Mouse (Mus musculus): ENCODE data around the gene Cnn2. TPM values are rescaled to one million over a fixed set of nuclear protein-coding genes. Genes with fewer than 3 reads are reported as not detected.
"Not testable (repeated sequence)": the region's sequence is repeated elsewhere in the genome, so short reads cannot be mapped to it uniquely, and the experiment has no call there.

The Cnn2 gene
- polyA plus RNA-seq, 1 experiment from 2014 or later: 221 TPM

GRCm38 (mm10) chr10:79950661-79951060, 37.7 kb upstream of the Cnn2 start:
- Histone ChIP-seq H3K4me1 (replicated peaks; ENCODE audit: control insufficient read depth, insufficient read depth, low read length) (peaks cover 12% of the 10 kb centered on the region), H3K4me3 (ENCODE audit: low read depth, low read length) (no peak overlapping the region), H3K36me3 (ENCODE audit: control insufficient read depth, insufficient read depth, low read length) (0 out of 2 replicates have a peak, but pooled peaks cover 6% of the 10 kb centered on the region), H3K9ac (ENCODE audit: low read depth, low read length) (no peak overlapping the region), H3K9me3 (ENCODE audit: control insufficient read depth, low read length) (no peaks in the 10 kb centered on the region), H3K27me3 (ENCODE audit: control insufficient read depth, insufficient read depth, low read length) (no peaks in the 10 kb centered on the region), H3K27ac (ENCODE audit: low read depth, low read length) (no peak overlapping the region), H3K4me2 (replicated peaks; ENCODE audit: low read depth, low read length) (no peak overlapping the region)
- WGBS: 84% methylated on average over 18 of the region's 18 CpGs
- DNase-seq (ENCODE audit: low spot score) (no peak), ATAC-seq (ENCODE audit: low FRiP score) (no peak)

GRCm38 (mm10) chr10:79953946-79954345, 34.4 kb upstream of the Cnn2 start:
- Histone ChIP-seq H3K27ac (ENCODE audit: low read depth, low read length) (no peak overlapping the region), H3K4me1 (replicated peaks; ENCODE audit: control insufficient read depth, insufficient read depth, low read length) (no peaks in the 10 kb centered on the region), H3K36me3 (ENCODE audit: control insufficient read depth, insufficient read depth, low read length) (0 out of 2 replicates have a peak, but pooled peaks cover 6% of the 10 kb centered on the region), H3K9me3 (ENCODE audit: control insufficient read depth, low read length) (no peaks in the 10 kb centered on the region), H3K4me2 (replicated peaks; ENCODE audit: low read depth, low read length) (no peak overlapping the region), H3K27me3 (ENCODE audit: control insufficient read depth, insufficient read depth, low read length) (no peaks in the 10 kb centered on the region), H3K4me3 (ENCODE audit: low read depth, low read length) (no peak overlapping the region), H3K9ac (ENCODE audit: low read depth, low read length) (no peak overlapping the region)
- ATAC-seq (ENCODE audit: low FRiP score) (no peak), DNase-seq (ENCODE audit: low spot score) (no peak)
- WGBS: 86% methylated on average over 6 of the region's 6 CpGs

GRCm38 (mm10) chr10:79955691-79956090, 32.7 kb upstream of the Cnn2 start:
- ATAC-seq (ENCODE audit: low FRiP score) (no peak), DNase-seq (ENCODE audit: low spot score) (no peak)
- Histone ChIP-seq H3K4me3 (ENCODE audit: low read depth, low read length) (no peak overlapping the region), H3K27me3 (ENCODE audit: control insufficient read depth, insufficient read depth, low read length) (no peaks in the 10 kb centered on the region), H3K4me1 (replicated peaks; ENCODE audit: control insufficient read depth, insufficient read depth, low read length) (peaks cover 2% of the 10 kb centered on the region; the same call in 1 of the 2 replicates), H3K4me2 (replicated peaks; ENCODE audit: low read depth, low read length) (no peak overlapping the region), H3K9me3 (ENCODE audit: control insufficient read depth, low read length) (no peaks in the 10 kb centered on the region), H3K27ac (ENCODE audit: low read depth, low read length) (no peak overlapping the region), H3K36me3 (ENCODE audit: control insufficient read depth, insufficient read depth, low read length) (0 out of 2 replicates have a peak, but pooled peaks cover 6% of the 10 kb centered on the region), H3K9ac (ENCODE audit: low read depth, low read length) (no peak overlapping the region)
- WGBS: 77% methylated on average over 9 of the region's 9 CpGs

- Histone ChIP-seq H3K4me1 (replicated peaks; ENCODE audit: control insufficient read depth, insufficient read depth, low read length) (peaks cover 6% of the 10 kb centered on the region; the same call in 1 of the 2 replicates), H3K4me2 (replicated peaks; ENCODE audit: low read depth, low read length) (no peak overlapping the region), H3K27ac (ENCODE audit: low read depth, low read length) (no peak overlapping the region), H3K36me3 (ENCODE audit: control insufficient read depth, insufficient read depth, low read length) (0 out of 2 replicates have a peak, but pooled peaks cover 4% of the 10 kb centered on the region), H3K4me3 (ENCODE audit: low read depth, low read length) (no peak overlapping the region), H3K9ac (ENCODE audit: low read depth, low read length) (no peak overlapping the region), H3K27me3 (ENCODE audit: control insufficient read depth, insufficient read depth, low read length) (no peaks in the 10 kb centered on the region), H3K9me3 (ENCODE audit: control insufficient read depth, low read length) (no peaks in the 10 kb centered on the region)
- DNase-seq (ENCODE audit: low spot score): no peak
- no peak for ATAC-seq (ENCODE audit: low FRiP score)
- WGBS: 19% methylated on average over 4 of the region's 4 CpGs
These were observed 31.7 kb upstream of the Cnn2 start for GRCm38 (mm10) chr10:79956643-79957154.

- WGBS: 12% methylated on average over 21 of the region's 21 CpGs
- Histone ChIP-seq H3K36me3 (ENCODE audit: control insufficient read depth, insufficient read depth, low read length) (peaks cover 6% of the 10 kb centered on the region; the same call in 1 of the 2 replicates), H3K4me3 (ENCODE audit: low read depth, low read length) (no peak overlapping the region), H3K27ac (ENCODE audit: low read depth, low read length) (no peak overlapping the region), H3K9ac (ENCODE audit: low read depth, low read length) (no peak overlapping the region), H3K9me3 (ENCODE audit: control insufficient read depth, low read length) (no peaks in the 10 kb centered on the region), H3K4me1 (replicated peaks; ENCODE audit: control insufficient read depth, insufficient read depth, low read length) (peaks cover 6% of the 10 kb centered on the region; the same call in 1 of the 2 replicates), H3K4me2 (replicated peaks; ENCODE audit: low read depth, low read length) (no peak overlapping the region), H3K27me3 (ENCODE audit: control insufficient read depth, insufficient read depth, low read length) (no peaks in the 10 kb centered on the region)
- ATAC-seq (ENCODE audit: low FRiP score): no peak
- DNase-seq (ENCODE audit: low spot score): peak; percentile 80
These were observed 30.1 kb upstream of the Cnn2 start for GRCm38 (mm10) chr10:79958140-79958816.

GRCm38 (mm10) chr10:79959412-79959811, 29.0 kb upstream of the Cnn2 start:
- not testable (repeated sequence) for H3K27ac ChIP-seq (ENCODE audit: low read depth, low read length); H3K9ac ChIP-seq (ENCODE audit: low read depth, low read length); H3K27me3 ChIP-seq (ENCODE audit: control insufficient read depth, insufficient read depth, low read length); H3K36me3 ChIP-seq (ENCODE audit: control insufficient read depth, insufficient read depth, low read length); H3K4me3 ChIP-seq (ENCODE audit: low read depth, low read length); DNase-seq (ENCODE audit: low spot score); H3K4me1 ChIP-seq (replicated peaks; ENCODE audit: control insufficient read depth, insufficient read depth, low read length); H3K9me3 ChIP-seq (ENCODE audit: control insufficient read depth, low read length); H3K4me2 ChIP-seq (replicated peaks; ENCODE audit: low read depth, low read length)
- peak; percentile 52; the same call in 1 of the 2 replicates for ATAC-seq (ENCODE audit: low FRiP score)
- 38% methylated on average over 9 of the region's 10 CpGs for WGBS

- Histone ChIP-seq H3K36me3 (ENCODE audit: control insufficient read depth, insufficient read depth, low read length) (peaks cover 9% of the 10 kb centered on the region; the same call in 1 of the 2 replicates), H3K4me3 (ENCODE audit: low read depth, low read length) (peak within 1 kb of the TSS; percentile 98), H3K4me2 (replicated peaks; ENCODE audit: low read depth, low read length) (peak within 1 kb of the TSS; percentile 81), H3K9ac (ENCODE audit: low read depth, low read length) (peak within 1 kb of the TSS; percentile 79), H3K27ac (ENCODE audit: low read depth, low read length) (peak within 1 kb of the TSS; percentile 62; the same call in 1 of the 2 replicates), H3K9me3 (ENCODE audit: control insufficient read depth, low read length) (no peaks in the 10 kb centered on the region), H3K4me1 (replicated peaks; ENCODE audit: control insufficient read depth, insufficient read depth, low read length) (peaks cover 6% of the 10 kb centered on the region; the same call in 1 of the 2 replicates), H3K27me3 (ENCODE audit: control insufficient read depth, insufficient read depth, low read length) (no peaks in the 10 kb centered on the region)
- 1% methylated on average over 61 of the region's 61 CpGs for WGBS
- ATAC-seq (ENCODE audit: low FRiP score) (peak; percentile 96), DNase-seq (ENCODE audit: low spot score) (peak; percentile 100)
These were observed 28.4 kb upstream of the Cnn2 start, which contains the start of gene Wdr18 for GRCm38 (mm10) chr10:79959847-79960601. Gene Wdr18 (plus strand): TSS chr10:79960152.

- no peak overlapping the region for H3K27ac ChIP-seq (ENCODE audit: low read depth, low read length)
These were observed 27.6 kb upstream of the Cnn2 start for GRCm38 (mm10) chr10:79960671-79961294.

More at GRCm38 (mm10) chr10:79960671-79961294, 27.6 kb upstream of the Cnn2 start:
- Histone ChIP-seq H3K4me2 (replicated peaks; ENCODE audit: low read depth, low read length) (peak overlapping the region; percentile 81), H3K9ac (ENCODE audit: low read depth, low read length) (peak overlapping the region; percentile 79), H3K27me3 (ENCODE audit: control insufficient read depth, insufficient read depth, low read length) (no peaks in the 10 kb centered on the region), H3K36me3 (ENCODE audit: control insufficient read depth, insufficient read depth, low read length) (peaks cover 11% of the 10 kb centered on the region), H3K4me1 (replicated peaks; ENCODE audit: control insufficient read depth, insufficient read depth, low read length) (peaks cover 6% of the 10 kb centered on the region; the same call in 1 of the 2 replicates), H3K4me3 (ENCODE audit: low read depth, low read length) (peak overlapping the region; percentile 98), H3K9me3 (ENCODE audit: control insufficient read depth, low read length) (no peaks in the 10 kb centered on the region)
- no peak for DNase-seq (ENCODE audit: low spot score)
- no peak for ATAC-seq (ENCODE audit: low FRiP score)
- whole genome bisulfite sequencing: 16% methylated on average over 10 of the region's 10 CpGs

All from hindbrain, embryonic 11.5 days (tissue).